Mouse (Mus musculus): ENCODE data around the gene Parvg. TPM values are rescaled to one million over a fixed set of nuclear protein-coding genes. Genes with fewer than 3 reads are reported as not detected.

Gene Parvg
- polyA plus RNA-seq, 1 experiment from 2014 or later = 1.5 TPM

DNA sequence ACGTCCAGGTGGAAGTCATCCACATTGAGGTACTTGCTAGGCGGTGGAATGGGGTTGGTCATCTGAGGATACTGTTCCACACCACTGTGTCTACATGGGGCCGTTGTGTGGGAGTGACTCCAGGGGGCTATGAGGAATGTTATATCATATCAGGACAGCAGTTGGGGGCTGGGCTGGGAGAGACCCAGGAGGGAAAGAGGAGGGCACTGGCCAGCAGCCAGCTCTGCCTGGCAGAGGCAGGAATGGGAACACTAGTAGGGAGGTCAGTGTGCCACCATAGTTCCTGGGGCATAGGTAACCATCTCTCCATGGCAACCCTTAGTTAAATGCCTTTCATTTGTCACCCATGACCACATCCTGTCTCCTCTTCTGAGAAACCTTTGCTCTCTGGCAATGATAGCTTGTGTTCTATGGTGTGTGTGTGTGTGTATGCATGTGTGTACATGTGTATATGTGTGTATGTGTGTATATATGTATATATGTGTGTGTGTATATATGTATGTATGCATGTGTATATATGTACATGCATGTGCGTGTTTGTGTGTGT, 7.3 kb downstream of the Parvg start:
- ATAC-seq (ENCODE audit: low FRiP score) = no peak
- WGBS = 86% methylated on average over 4 of the region's 4 CpGs
- Histone ChIP-seq H3K4me1 (no peaks in the 10 kb centered on the region), H3K9me3 (replicated peaks) (no peaks in the 10 kb centered on the region), H3K9ac (no peak overlapping the region), H3K27ac (no peak overlapping the region), H3K36me3 (no peaks in the 10 kb centered on the region), H3K4me3 (no peak overlapping the region), H3K27me3 (peaks cover 4% of the 10 kb centered on the region; the same call in 1 of the 2 replicates), H3K4me2 (replicated peaks) (no peak overlapping the region)

DNA sequence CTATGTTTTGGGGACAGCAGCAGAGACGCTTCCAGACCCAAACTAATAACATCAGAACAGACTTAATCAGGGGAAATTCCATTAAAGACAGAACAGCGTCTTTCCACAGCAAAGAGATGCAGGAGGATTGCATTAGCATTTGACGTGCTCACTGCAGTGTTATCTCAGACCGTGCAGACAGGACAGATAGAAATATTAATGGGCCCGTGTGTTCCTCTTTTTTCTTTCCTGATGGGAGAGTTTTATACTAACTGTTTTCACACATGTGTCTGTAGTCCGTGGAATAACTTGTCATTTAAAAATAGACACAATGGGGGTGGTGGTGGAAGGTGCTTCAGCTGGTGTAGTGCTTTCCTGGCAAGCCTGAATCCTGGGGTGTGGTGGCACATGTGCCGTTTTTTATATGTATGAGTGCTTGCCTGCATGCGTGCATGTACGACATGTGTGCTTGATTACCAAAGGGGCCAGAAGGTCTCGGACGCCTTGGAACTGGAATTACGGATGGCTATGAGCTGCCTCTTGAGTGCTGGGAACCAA, 12.5 kb downstream of the Parvg start:
- Histone ChIP-seq H3K4me3 (no peak overlapping the region), H3K27me3 (peaks cover 4% of the 10 kb centered on the region; the same call in 1 of the 2 replicates), H3K9ac (no peak overlapping the region), H3K9me3 (replicated peaks) (no peaks in the 10 kb centered on the region), H3K4me1 (no peaks in the 10 kb centered on the region), H3K27ac (peak overlapping the region; percentile 2; the same call in 1 of the 2 replicates), H3K4me2 (replicated peaks) (no peak overlapping the region), H3K36me3 (no peaks in the 10 kb centered on the region)
- no peak for ATAC-seq (ENCODE audit: low FRiP score)
- WGBS = 74% methylated on average over 12 of the region's 12 CpGs

DNA sequence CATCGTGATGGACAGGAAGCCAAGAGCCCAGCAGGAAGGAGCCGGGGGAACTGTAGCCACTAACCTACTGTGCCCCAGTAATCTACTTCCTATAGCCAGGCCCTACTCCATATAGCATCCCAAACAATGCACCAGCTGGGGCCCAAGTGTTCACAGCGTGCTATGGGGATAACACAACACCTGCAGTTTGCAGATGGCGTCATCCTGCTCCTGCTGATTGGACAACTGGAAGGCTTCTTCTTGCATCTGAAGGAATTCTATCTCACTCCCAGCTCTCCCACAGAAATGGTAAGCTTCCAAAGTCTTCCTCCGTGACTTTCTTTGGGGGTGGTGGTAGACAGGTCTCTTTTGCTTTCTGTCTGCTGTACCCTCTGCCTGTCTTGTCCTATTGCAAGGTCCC, 13.8 kb downstream of the Parvg start:
- Histone ChIP-seq H3K4me2 (replicated peaks) (no peak overlapping the region), H3K4me3 (no peak overlapping the region), H3K4me1 (no peaks in the 10 kb centered on the region), H3K27me3 (no peaks in the 10 kb centered on the region; the same call in 1 of the 2 replicates), H3K9ac (no peak overlapping the region), H3K9me3 (replicated peaks) (no peaks in the 10 kb centered on the region), H3K27ac (no peak overlapping the region), H3K36me3 (no peaks in the 10 kb centered on the region)
- 74% methylated on average over 5 of the region's 5 CpGs for WGBS
- no peak for ATAC-seq (ENCODE audit: low FRiP score)

DNA sequence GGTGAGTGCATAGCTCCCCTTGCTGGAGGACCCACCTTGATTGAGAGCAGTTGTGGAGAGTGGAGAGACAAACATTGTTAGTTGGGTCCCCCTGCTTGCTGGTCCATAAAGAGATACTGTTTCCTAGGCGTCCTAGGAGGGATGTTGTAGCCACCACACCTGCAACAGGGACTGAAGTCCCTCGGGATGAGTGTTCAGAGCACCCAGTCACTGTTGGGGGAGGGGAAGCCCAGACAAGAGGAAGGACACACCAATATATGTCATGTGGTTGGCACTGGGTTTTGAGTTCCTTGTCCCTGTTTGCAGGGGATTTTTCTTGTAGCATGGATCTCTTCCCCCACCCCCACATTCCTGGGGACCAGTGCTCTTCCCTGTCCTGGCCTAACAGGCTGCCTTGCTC, 17.1 kb downstream of the Parvg start:
- no peak overlapping the region for H3K4me3 ChIP-seq
- H3K4me1 ChIP-seq = peaks cover 13% of the 10 kb centered on the region
- no peak overlapping the region for H3K9ac ChIP-seq
- H3K4me2 ChIP-seq (replicated peaks) = no peak overlapping the region
- no peaks in the 10 kb centered on the region; the same call in 1 of the 2 replicates for H3K27me3 ChIP-seq
- no peaks in the 10 kb centered on the region for H3K9me3 ChIP-seq (replicated peaks)
- no peaks in the 10 kb centered on the region for H3K36me3 ChIP-seq
- no peak for ATAC-seq (ENCODE audit: low FRiP score)
- WGBS = 66% methylated on average over 2 of the region's 2 CpGs
- H3K27ac ChIP-seq = no peak overlapping the region

DNA sequence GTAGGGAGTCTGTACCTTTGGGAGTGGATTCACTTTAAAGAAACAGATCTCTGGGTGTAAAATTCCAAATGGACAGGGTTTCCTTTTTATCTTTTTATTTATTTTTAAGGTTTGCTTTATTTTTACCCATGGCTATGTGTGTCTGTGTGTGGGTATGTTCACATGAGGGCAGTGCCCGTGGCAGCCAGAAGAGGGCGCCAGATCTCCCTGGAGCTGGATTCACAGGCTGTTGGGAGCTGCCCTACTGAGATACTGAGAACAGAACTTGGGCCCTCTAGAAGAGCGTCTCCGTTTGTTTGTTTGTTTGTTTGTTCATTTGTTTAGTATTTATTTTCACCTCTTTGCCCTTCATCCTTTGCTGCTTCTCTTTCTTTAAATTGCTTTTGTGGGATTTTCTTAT, 24.9 kb downstream of the Parvg start:
- no peak overlapping the region for H3K4me3 ChIP-seq
- H3K4me2 ChIP-seq (replicated peaks) = no peak overlapping the region
- H3K9me3 ChIP-seq (replicated peaks) = no peaks in the 10 kb centered on the region
- H3K27me3 ChIP-seq = no peaks in the 10 kb centered on the region
- H3K4me1 ChIP-seq = peaks cover 35% of the 10 kb centered on the region
- 94% methylated on average over 4 of the region's 4 CpGs for WGBS
- H3K27ac ChIP-seq = 0 out of 2 replicates have a peak overlapping the region, but pooled peaks have one; percentile 71
- H3K36me3 ChIP-seq = no peaks in the 10 kb centered on the region
- H3K9ac ChIP-seq = no peak overlapping the region
- no peak for ATAC-seq (ENCODE audit: low FRiP score)

DNA sequence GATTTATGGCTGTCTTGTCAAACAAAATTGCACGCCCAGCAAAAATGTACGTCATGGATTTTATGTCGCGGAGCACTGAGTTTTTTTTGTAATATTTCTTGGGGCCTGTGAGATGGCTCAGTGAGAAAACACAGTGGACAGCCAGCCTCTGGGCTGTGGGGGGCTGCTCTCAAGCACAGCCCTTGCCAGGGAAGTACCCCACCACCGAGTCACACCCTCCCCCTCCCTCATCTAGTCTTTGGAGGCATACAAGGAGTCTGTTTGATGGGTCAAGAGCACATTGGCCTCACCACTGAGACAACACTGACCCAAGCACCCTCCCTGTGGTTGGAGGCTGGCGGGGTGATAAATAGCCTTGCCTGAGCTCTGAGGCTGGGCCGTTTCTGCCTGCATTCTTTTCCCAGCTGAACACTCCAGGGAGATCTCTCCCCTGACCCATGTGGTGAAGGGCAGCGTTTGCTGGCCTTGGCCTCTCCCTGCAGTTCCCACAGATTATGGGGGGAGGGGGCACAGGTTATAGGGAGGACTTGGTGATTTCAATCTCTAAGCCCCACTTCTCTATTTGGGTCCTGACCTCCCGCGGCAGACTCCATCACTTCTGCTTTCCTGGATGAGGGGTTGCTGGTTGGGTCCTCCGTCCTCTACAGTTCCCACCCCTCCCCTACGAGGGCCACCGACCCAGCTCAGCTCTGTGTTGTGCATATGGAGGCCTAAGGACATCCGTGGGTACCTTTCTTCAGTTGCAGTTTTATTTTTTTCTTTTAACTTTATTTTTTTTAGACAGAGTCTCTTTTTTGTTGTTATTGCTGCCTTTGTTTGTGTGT, 26.3 kb downstream of the Parvg start:
- Histone ChIP-seq H3K4me2 (replicated peaks) (no peak overlapping the region), H3K9ac (no peak overlapping the region), H3K27ac (peak overlapping the region; percentile 71), H3K36me3 (no peaks in the 10 kb centered on the region), H3K9me3 (replicated peaks) (no peaks in the 10 kb centered on the region), H3K27me3 (no peaks in the 10 kb centered on the region), H3K4me1 (peaks cover 26% of the 10 kb centered on the region), H3K4me3 (no peak overlapping the region)
- peak; percentile 40; the same call in 1 of the 2 replicates for ATAC-seq (ENCODE audit: low FRiP score)
- WGBS = 42% methylated on average over 14 of the region's 14 CpGs

DNA sequence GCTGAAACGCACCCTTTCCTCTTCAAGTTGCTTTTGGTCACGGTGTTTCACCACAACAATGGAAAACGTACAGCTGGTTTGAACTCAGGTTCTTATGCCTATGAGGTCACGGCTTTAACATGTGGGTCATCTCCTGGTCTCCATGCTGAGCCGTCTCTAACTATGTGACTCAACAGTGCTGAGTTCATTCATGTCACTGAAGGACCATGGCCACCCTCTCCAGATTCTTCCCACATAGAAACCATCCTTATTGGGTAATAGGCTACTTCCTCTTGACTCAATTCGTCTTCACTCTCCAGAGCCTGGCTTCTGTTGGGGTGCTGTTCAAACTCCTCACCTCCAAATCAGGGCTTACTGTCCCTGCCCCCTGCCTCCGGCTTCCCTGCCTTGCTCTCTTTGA, 27.5 kb downstream of the Parvg start:
- H3K36me3 ChIP-seq = no peaks in the 10 kb centered on the region
- no peak overlapping the region for H3K9ac ChIP-seq
- H3K27ac ChIP-seq = no peak overlapping the region
- no peaks in the 10 kb centered on the region for H3K9me3 ChIP-seq (replicated peaks)
- peaks cover 24% of the 10 kb centered on the region for H3K4me1 ChIP-seq
- H3K4me2 ChIP-seq (replicated peaks) = no peak overlapping the region
- no peaks in the 10 kb centered on the region for H3K27me3 ChIP-seq
- WGBS = 83% methylated on average over 7 of the region's 7 CpGs
- no peak overlapping the region for H3K4me3 ChIP-seq
- no peak for ATAC-seq (ENCODE audit: low FRiP score)

DNA sequence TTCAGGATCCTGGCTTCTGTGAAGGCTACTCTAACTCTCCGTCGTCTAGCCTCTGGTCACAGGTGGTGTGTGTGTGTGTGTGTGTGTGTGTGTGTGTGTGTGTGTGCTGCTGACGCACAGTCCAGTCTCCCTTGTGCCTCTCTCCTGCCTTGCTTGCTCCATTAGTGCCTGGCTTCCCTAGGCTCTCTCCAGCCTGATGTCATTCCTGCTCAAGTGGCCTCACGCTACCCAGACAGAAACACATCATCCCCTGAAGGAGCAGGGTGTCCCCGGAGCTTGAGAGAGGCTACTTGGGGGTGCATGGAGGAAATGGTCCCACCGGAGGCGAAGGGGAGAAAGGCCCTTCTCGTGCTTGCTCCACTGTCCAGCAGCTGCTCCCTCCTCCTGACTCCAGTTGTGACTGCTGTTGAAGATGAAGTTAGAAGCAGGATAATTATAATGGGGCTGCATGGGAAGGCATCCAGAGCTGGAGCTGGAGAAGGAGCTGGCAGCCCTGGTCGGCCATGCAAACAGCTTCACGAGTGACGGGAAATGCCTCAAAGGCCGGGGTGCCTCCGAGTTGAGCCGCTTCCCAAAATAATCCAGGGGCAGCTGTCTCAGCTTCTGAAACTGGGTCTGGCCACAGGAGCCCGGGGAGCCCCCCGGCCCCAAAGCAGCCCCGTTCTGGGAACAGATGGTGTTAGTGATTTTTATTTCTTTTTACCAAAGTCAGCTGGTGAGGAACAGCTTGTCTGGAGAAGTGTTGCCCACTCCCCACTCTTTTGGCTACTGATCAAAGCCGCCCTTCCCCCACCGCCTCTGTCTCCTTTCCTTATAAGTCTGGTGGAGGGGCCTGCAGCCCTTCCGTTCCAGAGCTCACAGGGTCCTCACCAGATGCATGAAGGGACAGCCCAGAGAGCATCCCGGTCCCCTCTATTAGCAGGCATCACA, 28.4 kb downstream of the Parvg start:
- H3K27ac ChIP-seq = peak overlapping the region; percentile 17; the same call in 1 of the 2 replicates
- H3K9me3 ChIP-seq (replicated peaks) = no peaks in the 10 kb centered on the region
- H3K4me2 ChIP-seq (replicated peaks) = no peak overlapping the region
- ATAC-seq (ENCODE audit: low FRiP score) = 0 out of 2 replicates have a peak, but pooled peaks have one; percentile 26
- H3K36me3 ChIP-seq = no peaks in the 10 kb centered on the region
- H3K27me3 ChIP-seq = no peaks in the 10 kb centered on the region
- no peak overlapping the region for H3K4me3 ChIP-seq
- no peak overlapping the region for H3K9ac ChIP-seq
- WGBS = 62% methylated on average over 21 of the region's 21 CpGs
- peaks cover 24% of the 10 kb centered on the region for H3K4me1 ChIP-seq

DNA sequence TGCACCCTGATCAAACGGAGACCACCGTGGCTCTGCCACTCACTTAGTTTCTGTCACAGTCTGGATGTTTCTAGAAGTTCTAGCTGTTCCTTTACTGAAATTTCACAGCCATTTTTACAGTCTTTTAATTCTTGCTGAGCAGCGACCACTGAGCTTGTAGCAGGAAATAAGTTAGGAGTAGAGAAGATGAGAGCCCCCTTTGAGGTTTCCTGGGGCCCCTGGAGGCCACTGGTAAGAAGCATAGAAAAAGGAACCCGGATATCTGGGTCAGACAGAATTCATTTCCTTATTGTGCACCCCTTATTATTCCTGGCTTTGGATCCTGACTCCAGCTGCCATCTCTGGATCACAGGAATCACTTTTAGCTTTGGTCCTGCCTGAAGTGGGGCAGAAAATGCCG, 31.3 kb downstream of the Parvg start:
- Histone ChIP-seq H3K4me2 (replicated peaks) (no peak overlapping the region), H3K4me1 (peaks cover 27% of the 10 kb centered on the region), H3K9ac (no peak overlapping the region), H3K27ac (no peak overlapping the region), H3K9me3 (replicated peaks) (no peaks in the 10 kb centered on the region), H3K27me3 (peaks cover 2% of the 10 kb centered on the region; the same call in 1 of the 2 replicates), H3K36me3 (no peaks in the 10 kb centered on the region), H3K4me3 (no peak overlapping the region)
- WGBS = 85% methylated on average over 5 of the region's 5 CpGs
- ATAC-seq (ENCODE audit: low FRiP score) = no peak

DNA sequence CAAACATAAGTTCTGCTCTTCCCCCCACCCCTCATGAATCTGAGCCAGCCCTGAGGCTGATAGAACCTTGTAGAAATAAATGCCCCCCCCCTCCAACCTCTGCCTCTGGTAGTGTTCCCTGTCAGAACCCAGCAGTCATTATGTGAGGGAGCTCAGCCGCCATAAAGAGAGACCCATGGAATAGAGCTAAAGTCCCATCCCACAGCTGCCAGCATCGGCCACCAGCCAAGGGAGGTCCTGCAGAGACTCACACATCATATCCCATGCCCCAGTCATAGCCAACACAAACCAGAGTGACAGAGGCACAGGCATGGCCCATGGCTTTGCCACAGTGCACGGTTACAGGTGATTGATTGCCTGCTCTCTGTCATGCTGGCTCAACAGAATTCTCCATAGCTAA, 40.9 kb downstream of the Parvg start:
- Histone ChIP-seq H3K4me3 (no peak overlapping the region), H3K36me3 (no peaks in the 10 kb centered on the region), H3K27me3 (no peaks in the 10 kb centered on the region), H3K9me3 (replicated peaks) (no peaks in the 10 kb centered on the region; the same call in 1 of the 2 replicates), H3K27ac (no peak overlapping the region), H3K4me2 (replicated peaks) (no peak overlapping the region), H3K9ac (no peak overlapping the region), H3K4me1 (peaks cover 23% of the 10 kb centered on the region)
- ATAC-seq (ENCODE audit: low FRiP score) = no peak
- 88% methylated on average over 3 of the region's 3 CpGs for WGBS

DNA sequence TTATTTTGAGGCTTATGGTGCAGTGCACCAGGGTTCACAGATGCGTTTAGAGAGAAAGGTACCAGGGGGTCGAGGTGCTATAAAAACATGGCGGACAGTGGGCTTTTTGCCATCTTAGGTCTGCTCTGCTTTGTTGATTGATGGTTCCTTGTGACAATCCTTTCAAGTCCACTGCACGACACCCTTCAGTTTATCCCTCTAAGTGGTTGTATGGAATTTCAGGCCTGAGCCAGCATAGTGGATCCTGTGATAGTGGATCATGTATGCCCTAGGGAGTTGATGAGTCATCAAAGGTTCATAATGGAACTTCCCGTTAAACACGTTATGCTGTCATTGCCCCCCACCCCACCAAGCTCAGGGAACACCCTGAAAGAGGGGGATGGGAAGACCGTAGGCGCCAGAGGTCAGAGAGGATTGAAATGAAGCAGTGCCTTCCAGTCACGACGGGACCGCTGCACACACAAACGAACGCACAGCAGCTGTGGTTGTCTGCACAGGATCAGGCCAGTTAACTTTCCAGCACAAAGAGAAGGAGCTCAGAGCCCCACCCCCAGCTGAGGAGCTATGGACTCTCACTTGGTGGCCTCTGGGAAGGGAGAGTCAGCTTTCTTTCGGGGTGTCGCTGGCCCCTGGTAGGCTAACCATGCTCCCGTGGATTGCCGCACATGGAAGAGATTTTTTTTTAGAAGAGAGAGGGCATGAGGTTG, 42.0 kb downstream of the Parvg start:
- Histone ChIP-seq H3K4me3 (no peak overlapping the region), H3K9me3 (replicated peaks) (no peaks in the 10 kb centered on the region; the same call in 1 of the 2 replicates), H3K36me3 (no peaks in the 10 kb centered on the region), H3K27ac (no peak overlapping the region; the same call in 1 of the 2 replicates), H3K4me1 (peaks cover 12% of the 10 kb centered on the region), H3K27me3 (no peaks in the 10 kb centered on the region), H3K9ac (no peak overlapping the region), H3K4me2 (replicated peaks) (no peak overlapping the region)
- 56% methylated on average over 17 of the region's 17 CpGs for WGBS
- ATAC-seq (ENCODE audit: low FRiP score) = no peak
